Mouse (Mus musculus) kidney, postnatal 14 days (tissue): ENCODE data around the gene Sdhb.
A peak's percentile ranks its signal among the peaks of the same experiment; 100 is the strongest.

Source experiments
- DNase-seq: peaks from one replicate; pipeline ENCODE4 v3.0.0; 2022; ENCODE audit warnings: mixed read lengths

Gene Sdhb

GRCm38 (mm10) chr4:140949052-140949451, 12.0 kb upstream of the Sdhb start:
- DNase-seq = no peak

DNA sequence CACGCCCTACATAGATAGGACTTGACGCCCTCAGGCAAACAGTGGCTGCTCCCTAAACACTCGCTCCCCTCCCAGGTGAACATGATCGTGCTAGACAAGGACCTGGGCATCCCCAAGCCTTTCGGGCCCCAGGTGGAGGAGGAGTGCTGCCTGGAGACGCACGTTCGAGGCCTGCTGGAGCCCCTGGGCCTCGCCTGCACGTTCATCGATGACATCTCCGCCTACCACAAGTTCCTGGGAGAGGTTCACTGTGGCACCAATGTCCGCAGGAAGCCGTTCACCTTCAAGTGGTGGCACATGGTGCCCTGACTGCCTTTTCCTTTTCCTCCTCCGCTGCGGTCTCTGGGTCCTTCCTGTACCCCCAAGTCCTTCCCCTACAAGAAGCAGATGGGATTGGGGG, 11.4 kb upstream of the Sdhb start:
- DNase-seq = no peak

GRCm38 (mm10) chr4:140950574-140950973, 10.4 kb upstream of the Sdhb start:
- peak; percentile 42 for DNase-seq

DNA sequence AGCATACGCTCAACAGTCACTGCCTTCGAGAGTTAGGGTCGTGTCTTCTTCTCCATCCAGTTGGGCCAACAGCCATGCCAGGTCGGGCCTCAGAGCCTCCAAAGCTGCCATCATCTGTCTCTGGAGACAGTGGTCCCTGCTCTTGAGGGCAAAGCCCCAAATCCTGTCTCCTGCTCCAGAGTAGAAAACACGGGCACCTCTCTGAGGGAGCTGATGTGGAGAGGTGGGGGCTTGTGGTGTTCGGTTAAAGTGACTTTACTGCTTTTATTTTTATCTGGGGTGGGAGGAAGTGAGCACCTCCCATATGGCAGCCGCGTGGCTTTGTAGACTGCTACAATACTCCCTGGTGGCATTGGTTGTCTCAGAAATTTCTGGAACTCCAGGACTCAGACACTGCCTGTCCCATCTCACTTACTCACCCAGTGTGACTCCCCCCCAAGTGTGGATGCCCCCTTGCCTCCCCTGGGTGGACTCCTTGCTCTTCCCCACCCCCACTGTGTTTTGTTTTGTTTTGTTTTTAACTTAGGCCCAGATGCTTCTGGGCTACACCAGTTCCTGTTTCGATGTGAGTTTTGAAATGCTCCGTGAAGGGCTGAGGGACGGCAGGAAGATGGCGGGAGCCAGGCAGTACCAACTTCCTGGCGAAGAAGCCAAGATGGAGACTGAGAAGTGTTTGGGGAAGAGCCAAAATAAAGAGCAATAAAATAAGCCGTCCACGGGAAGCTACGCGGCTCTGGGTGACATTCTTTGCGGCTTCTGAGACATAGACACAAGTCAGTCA, 9.0 kb upstream of the Sdhb start:
- no peak for DNase-seq

- DNase-seq = no peak
Measured at GRCm38 (mm10) chr4:140957131-140957702, 3.8 kb upstream of the Sdhb start.

DNA sequence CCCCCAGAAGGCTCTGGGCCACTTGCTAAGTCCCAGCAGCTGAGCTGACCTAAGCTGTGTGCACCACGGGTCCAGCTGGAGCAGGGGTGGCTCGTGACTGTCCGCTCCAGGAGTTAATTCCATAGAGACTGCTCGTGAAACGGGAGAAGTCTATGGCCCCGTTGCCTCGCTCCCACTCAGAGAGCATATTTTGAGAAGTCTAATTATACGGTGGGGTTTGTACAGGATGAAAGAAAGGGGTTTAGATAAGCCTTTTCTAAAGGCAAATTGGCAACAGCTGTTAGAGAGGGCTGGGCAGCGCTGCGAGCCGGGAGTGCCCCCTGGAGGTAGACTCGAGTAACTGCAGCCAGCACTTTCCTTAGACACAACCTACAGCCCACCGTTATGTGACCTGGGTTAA, 3.3 kb upstream of the Sdhb start:
- peak; percentile 79 for DNase-seq

DNA sequence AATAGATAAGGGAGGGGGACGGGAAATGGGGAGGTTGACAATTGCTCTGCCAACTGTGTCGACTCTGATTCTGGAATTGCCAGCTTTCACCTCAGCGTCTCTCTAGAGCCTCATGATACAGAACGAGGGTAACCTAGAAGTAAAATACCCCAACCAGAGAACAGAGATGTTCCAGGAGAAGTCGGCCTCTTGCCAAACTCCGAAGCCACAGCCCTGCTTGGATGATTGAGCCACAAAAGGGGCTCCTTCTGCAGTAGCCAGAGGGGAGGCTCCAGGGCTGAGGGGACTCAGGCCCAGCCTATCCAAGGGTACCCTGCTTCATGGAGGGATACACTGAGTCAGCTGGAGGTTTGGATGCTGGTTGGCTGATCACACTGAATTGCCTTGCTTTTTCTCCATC, 2.7 kb upstream of the Sdhb start:
- DNase-seq = no peak

DNA sequence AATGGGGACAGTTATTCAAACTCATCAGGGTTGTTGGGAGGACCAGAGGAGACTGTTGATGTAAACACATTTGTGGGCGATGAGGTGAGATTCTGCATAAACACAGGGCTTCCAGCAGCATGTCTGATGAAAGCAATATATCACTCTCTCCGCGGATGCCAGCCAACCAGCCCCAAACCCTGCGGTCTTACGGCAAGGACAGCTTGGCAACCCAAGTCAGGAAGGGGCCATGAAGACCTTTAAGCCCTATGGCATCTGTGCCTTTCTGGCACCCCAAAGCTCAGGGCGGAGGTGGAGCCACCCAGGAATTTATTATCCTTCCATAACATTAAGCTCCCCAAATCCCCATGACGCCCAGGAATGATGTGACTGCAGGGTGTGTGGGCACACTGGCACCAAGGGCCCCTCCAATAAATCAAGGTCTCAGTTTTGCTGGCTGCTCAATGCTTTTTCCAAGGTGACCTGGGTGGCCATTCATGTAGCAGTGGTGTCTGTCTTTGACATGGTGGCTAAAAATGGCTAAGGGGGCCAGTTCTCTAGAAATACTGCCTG, 1.8 kb upstream of the Sdhb start:
- DNase-seq = no peak

DNA sequence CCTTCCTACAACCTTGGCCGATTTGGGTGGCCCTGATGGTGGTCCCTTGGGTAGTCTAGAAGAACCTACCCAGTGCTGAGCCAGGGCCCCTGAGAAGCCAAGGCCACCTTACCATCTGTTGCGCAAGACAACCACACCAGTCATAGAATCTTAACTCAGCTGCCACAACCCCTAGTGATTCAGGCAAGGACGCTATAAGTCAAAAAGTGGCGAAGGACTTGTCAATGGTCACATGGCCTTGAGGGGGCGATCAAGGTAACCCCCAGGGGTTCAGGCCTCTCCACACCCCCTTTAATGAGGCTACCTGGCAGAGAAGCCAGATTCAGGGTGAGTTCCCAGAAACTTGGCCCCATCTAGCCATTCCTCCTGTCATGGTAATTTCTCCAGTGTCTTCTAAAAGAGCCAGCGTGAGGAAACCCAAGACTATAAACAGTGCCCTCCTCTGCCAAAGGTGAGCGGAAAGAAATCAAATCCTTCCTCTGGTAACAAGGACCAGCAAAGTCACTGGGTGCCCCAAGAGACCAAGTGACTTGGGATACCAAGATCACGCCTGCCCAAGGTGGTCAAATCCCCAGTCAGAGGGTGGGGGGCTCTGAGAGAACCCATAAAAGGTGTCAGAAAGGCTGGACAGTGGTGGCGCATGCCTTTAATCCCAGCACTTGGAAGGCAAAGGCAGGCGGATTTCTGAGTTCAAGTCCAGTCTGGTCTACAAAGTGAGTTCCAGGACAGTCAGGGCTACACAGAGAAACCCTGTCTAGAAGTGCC, 1.1 kb upstream of the Sdhb start:
- no peak for DNase-seq

DNA sequence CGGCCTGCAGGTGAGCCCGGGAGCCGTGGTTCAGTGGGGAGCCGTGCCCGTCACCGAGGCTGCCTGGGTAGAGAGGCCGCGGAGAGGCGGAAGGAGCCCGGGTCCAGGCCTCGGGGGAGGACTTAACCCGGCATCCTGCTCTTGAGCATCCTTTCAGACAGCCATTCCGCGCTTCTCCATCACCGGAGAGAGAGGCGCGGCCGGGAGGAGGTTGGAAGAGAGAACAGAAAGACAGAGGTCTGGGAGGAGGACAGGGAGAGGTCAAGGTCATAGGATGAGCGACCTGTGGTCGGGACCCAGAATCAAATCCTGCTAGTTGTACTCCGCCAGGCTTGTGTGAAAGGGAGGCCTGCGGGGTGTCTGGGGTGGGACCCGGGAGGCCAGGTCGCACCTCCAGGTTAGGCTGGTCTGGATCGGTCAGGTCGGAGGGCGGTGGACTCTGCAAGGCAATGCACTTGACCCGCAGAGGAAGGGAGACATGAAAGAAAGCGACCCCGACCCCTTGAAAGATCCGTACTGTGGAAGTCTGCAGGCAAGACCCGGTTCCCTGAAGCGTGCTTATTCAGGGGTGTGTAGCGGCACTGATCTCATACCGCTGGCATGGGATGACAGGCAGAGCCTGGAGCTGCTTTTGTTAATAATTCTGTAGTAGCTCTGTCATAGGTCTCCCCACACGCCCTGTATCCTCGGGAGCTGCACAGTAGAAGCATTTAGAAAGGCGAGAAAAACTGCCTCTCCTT, 634 bp downstream of the Sdhb start:
- no peak for DNase-seq

GRCm38 (mm10) chr4:140962207-140962909, 1.4 kb downstream of the Sdhb start:
- DNase-seq = no peak

DNA sequence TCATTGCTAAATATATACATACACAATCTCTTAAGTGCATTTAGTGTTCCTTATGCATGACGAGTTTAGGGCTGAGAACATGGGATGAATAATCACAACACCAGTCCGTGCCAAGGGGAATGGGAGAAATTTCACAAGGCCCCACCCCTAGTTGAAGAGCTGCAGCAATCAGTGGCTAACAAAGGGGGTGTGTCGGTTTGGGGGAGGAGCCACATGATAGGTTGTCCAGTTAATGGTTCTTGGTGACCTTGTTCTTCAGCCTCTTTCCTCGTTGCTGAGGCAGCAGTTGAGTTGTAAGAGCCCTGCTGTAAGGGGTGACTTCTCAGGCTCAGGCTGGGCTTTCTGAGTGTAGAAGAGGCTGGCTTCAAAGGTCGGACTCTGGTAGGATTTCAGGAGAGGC, 1.9 kb downstream of the Sdhb start:
- DNase-seq = peak; percentile 92

DNA sequence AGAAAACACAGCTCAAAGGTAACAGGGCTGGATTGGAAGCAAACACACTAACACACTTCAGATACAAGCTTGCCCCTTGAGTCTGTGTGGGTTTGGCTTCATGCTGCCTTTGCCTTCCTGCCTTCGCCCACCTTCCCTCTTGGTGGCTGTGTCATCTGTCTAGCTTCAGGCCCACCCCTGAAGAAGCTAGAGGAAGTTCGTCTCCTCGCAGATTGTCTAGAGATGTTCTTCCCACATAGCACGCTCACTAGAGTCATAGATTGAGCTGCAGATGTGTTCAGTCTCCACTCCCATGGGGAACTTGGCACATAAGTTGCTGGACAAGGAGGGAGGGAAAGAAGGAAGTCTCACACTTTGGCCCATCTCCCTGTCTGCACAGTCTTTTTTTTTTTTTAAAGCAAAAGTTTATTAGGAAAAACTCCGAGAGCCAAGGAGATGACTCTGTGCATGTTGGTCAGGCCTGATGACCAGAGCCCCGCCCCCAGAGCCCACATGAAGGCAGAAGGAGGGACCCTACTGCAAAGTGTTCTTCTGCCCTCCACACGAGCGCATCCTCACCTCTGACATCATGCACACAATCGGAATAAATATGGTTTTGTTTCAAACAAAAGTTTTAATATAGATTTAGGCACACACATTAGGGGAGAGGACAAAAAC, 3.1 kb downstream of the Sdhb start:
- DNase-seq = no peak

DNA sequence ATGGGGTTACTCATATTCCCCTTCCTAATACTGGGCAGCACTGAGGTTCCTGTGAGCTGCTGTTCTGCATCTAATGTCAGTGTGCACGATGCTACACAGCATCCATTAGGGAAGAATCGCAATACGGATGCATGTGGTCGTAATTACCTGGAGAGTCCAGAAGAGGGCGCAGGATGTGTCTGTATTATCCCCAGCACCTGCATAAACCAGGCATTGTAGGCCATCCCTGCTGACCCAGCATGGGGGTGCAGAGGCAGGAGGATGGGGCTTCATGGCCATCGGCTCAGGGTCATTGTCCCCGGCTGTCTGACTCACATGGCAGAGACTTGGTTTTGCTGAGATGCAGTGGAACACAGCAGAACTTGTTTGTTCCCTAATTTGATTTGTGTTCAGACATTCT, 3.6 kb downstream of the Sdhb start:
- DNase-seq = peak; percentile 84

- DNase-seq = no peak
Measured at GRCm38 (mm10) chr4:140967386-140968159, 6.6 kb downstream of the Sdhb start.

DNA sequence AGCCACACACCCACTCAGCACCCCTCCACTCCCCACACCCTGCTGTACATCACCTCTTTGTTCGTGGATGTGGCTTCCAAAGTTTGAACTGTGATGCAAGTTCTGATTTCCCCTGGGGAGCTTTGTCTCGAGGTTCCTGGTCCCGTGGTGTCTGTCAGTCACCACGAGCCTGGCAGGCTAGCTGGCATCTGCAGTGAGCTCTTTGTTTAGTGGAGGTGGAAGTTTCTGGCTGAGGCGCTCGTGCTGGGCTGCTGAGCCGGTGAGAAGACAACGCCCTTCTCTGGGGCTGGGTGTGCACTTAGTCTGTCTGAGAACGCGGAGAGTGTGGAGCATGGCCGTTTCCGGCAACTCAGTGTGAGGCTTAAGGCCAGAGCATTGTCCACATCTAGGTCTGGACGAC, 10.7 kb downstream of the Sdhb start:
- no peak for DNase-seq

GRCm38 (mm10) chr4:140974408-140974807, 13.4 kb downstream of the Sdhb start:
- no peak for DNase-seq

GRCm38 (mm10) chr4:140975356-140975755, 14.4 kb downstream of the Sdhb start:
- no peak for DNase-seq

GRCm38 (mm10) chr4:140977278-140977677, 16.3 kb downstream of the Sdhb start:
- no peak for DNase-seq

DNA sequence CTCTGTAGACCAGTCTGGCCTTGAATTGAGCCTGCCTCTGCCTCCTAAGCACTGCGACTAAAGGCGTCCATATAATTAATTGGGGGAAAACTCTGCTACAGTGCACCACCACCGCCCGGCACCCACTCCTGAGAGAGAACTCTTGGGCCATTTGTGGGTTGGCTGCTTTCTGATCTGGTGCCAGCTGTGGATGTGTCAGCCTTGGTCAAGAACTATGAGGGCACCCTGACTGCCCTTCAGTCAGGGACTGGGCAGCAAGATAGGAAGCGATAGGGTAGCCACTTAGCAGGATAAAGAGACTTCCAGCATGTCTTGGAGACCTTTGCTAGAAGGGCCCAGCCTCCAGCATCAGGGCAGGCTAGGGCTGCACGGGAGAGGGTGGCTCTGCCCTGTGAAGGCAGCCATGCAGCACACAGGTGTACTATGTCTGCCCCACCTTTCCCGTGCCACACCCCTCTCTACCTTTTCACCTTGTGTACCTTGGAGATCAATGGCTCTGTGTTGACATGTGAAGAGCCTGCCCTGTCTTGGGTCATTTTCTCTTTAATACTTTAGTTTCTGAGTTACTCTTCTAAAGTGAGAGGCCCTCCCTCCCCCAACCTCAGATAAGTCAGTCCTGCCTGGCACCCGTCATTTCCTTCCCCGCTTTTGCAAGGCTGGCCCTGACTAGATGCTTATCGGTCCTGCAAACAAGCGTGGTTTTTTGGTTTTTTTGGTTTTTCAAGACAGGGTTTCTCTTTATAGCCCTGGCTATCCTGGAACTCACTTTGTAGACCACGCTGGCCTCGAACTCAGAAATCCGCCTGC, 17.1 kb downstream of the Sdhb start:
- DNase-seq = no peak
